Mouse (Mus musculus) 3134 (cell line): Measurements from ENCODE around the gene Myh7b.
A peak's percentile ranks its signal among the peaks of the same experiment; 100 is the strongest.

ENCODE experiments used
- DNase-seq: peaks from one replicate; pipeline ENCODE4 v3.0.0-alpha.2; 2011; ENCODE audit warnings: low spot score; ENCODE audit not compliant: insufficient read length; ENCODE audit errors: extremely low read depth

Myh7b gene

GRCm38 (mm10) chr2:155681194-155681593 lies 70.2 kb downstream of the Myh7b start:
- no peak for DNase-seq

- peak; percentile 46 for DNase-seq
Measured at GRCm38 (mm10) chr2:155681874-155682273, 70.9 kb downstream of the Myh7b start.

GRCm38 (mm10) chr2:155683137-155683536 lies 72.1 kb downstream of the Myh7b start:
- DNase-seq, result no peak

- no peak for DNase-seq
Measured at GRCm38 (mm10) chr2:155683821-155684220, 72.8 kb downstream of the Myh7b start.
